Mouse (Mus musculus): ENCODE measurements around the gene Grk1. TPM values are rescaled to one million over a fixed set of nuclear protein-coding genes. Genes with fewer than 3 reads are reported as not detected.
A peak's percentile ranks its signal among the peaks of the same experiment; 100 is the strongest.

Gene Grk1
- total RNA-seq, 2 experiments from 2014 or later, result not detected

- TF ChIP-seq CTCF (IDR thresholded peaks at IDR 0.05), result no peak
- intact Hi-C loops (cut with DNase I), result no loop called here
These were observed 8.2 kb upstream of the Grk1 start, which contains the start of gene Atp4b for GRCm38 (mm10) chr8:13396725-13397124. Gene Atp4b (minus strand): TSS chr8:13396825.

GRCm38 (mm10) chr8:13403517-13403916, 1.4 kb upstream of the Grk1 start:
- no peak for DNase-seq (ENCODE audit: extremely low spot score in 1 of 2, low spot score in 2 of 2)
- intact Hi-C loops (cut with DNase I), result no loop called here
- Histone ChIP-seq H3K4me3 (no peak overlapping the region), H3K27ac (no peak overlapping the region)
- no peak for TF ChIP-seq CTCF (IDR thresholded peaks at IDR 0.05)

More at GRCm38 (mm10) chr8:13396725-13397124, 8.2 kb upstream of the Grk1 start, which contains the start of gene Atp4b:
- no peak within 1 kb of the TSS for H3K4me3 ChIP-seq
- no peak for DNase-seq (ENCODE audit: extremely low spot score in 1 of 2, low spot score in 2 of 2)
- no peak within 1 kb of the TSS for H3K27ac ChIP-seq

GRCm38 (mm10) chr8:13406011-13406410, 1.1 kb downstream of the Grk1 start:
- intact Hi-C loops (cut with DNase I), result no loop called here
- no peak for DNase-seq (ENCODE audit: extremely low spot score in 1 of 2, low spot score in 2 of 2)
- H3K4me3 ChIP-seq, result no peak overlapping the region

GRCm38 (mm10) chr8:13411597-13411996, 6.7 kb downstream of the Grk1 start:
- intact Hi-C loops (cut with DNase I), result no loop called here
- H3K4me3 ChIP-seq, result no peak overlapping the region
- H3K27ac ChIP-seq, result no peak overlapping the region
- peak; percentile 60 to 74 for DNase-seq (ENCODE audit: extremely low spot score in 1 of 2, low spot score in 2 of 2)
- peak; percentile 93 for TF ChIP-seq CTCF (IDR thresholded peaks at IDR 0.05)

More at GRCm38 (mm10) chr8:13406011-13406410, 1.1 kb downstream of the Grk1 start:
- TF ChIP-seq CTCF (IDR thresholded peaks at IDR 0.05), result no peak
- H3K27ac ChIP-seq, result no peak overlapping the region

DNA sequence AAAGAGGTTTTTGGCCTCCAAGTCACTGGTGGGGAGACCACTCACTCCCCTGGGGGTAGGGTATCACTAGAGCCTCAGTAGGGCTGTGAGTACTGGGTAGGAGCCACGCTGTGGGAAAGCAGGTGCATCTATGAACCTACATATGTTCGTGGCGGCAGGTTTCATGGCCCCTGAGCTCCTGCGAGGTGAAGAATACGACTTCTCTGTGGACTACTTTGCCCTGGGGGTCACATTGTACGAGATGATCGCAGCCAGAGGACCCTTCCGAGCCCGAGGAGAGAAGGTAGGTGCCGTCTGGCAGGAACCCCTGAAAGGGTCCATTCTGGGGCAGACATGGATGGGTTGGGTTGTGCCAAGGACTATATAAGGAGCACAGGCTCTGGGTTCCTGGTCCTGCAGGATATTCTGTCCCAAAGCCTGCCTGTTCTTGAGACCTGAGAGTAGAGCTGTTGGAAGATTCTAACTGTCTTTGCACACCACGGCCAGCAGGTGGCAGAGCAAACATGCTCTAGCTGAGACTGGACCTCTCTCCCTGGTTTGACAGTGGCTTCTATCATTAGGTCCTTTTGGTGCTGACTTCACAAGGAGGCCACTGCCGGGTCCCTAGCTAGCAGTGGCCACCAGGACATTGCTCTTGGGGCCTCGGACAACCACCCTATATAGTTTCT, 8.1 kb downstream of the Grk1 start:
- Histone ChIP-seq H3K27ac (no peak overlapping the region), H3K4me3 (no peak overlapping the region)
- peak; percentile 80 for TF ChIP-seq CTCF (IDR thresholded peaks at IDR 0.05)
- intact Hi-C loops (cut with DNase I), result loop anchor here (1.0 to 2.0 kb wide), 3 partner anchors 49 to 342 kb away; no protein-coding TSS in a partner anchor
- peak; percentile 40 to 69 for DNase-seq (ENCODE audit: extremely low spot score in 1 of 2, low spot score in 2 of 2)

- no peak for DNase-seq (ENCODE audit: extremely low spot score in 1 of 2, low spot score in 2 of 2)
- no peak for TF ChIP-seq CTCF (IDR thresholded peaks at IDR 0.05)
- Histone ChIP-seq H3K27ac (no peak overlapping the region), H3K4me3 (no peak overlapping the region)
- intact Hi-C loops (cut with DNase I), result loop anchor here (1.0 to 2.0 kb wide), 3 partner anchors 48 to 341 kb away; no protein-coding TSS in a partner anchor
These were observed 9.0 kb downstream of the Grk1 start for GRCm38 (mm10) chr8:13413823-13414390.

DNA sequence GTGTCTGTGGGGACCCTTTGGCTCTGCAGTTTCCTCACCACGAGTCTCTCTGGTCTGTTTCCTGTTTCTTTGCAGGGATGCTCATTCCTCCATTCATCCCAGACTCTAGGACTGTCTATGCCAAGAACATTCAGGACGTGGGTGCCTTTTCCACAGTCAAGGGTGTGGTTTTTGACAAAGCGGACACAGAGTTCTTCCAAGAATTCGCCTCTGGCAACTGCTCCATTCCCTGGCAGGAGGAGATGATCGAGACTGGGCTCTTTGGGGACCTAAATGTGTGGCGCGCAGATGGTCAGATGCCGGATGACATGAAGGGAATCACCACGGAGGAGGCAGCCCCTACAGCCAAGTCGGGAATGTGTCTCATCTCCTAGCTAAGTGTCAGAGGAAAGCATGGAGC, 11.0 kb downstream of the Grk1 start:
- no peak overlapping the region for H3K4me3 ChIP-seq
- no peak overlapping the region for H3K27ac ChIP-seq
- no peak for TF ChIP-seq CTCF (IDR thresholded peaks at IDR 0.05)
- peak in 1 of 2 experiments; percentile 19 for DNase-seq (ENCODE audit: extremely low spot score in 1 of 2, low spot score in 2 of 2)
- intact Hi-C loops (cut with DNase I), result no loop called here

- no peak for DNase-seq (ENCODE audit: extremely low spot score in 1 of 2, low spot score in 2 of 2)
- intact Hi-C loops (cut with DNase I), result no loop called here
These were observed 14.3 kb downstream of the Grk1 start for GRCm38 (mm10) chr8:13419111-13419639.

GRCm38 (mm10) chr8:13420970-13421369, 16.1 kb downstream of the Grk1 start:
- intact Hi-C loops (cut with DNase I), result no loop called here
- H3K4me3 ChIP-seq, result no peak overlapping the region
- peak; percentile 15 to 22 for DNase-seq (ENCODE audit: extremely low spot score in 1 of 2, low spot score in 2 of 2)
- no peak for TF ChIP-seq CTCF (IDR thresholded peaks at IDR 0.05)
- no peak overlapping the region for H3K27ac ChIP-seq

More at GRCm38 (mm10) chr8:13419111-13419639, 14.3 kb downstream of the Grk1 start:
- H3K27ac ChIP-seq, result no peak overlapping the region
- no peak overlapping the region for H3K4me3 ChIP-seq
- TF ChIP-seq CTCF (IDR thresholded peaks at IDR 0.05), result no peak

DNA sequence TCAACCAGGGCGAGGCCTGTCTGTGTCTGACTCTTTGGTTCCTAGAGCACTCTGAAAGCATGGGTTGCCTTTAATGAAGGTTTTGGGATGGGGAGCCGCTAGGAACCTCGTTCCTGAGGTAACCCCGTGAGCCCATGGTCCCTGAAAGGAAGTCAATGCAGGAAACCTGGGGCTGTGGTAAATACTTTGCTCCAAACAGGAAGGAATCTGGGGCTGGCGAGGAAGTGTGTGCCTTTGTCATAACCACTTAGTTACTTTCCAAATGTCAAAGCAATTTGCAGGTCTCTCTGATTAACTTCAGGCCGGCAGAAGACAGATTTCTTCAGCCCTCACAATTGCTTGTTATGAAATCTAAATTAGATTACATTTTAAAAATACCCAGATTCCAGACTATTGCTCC, 22.5 kb downstream of the Grk1 start:
- TF ChIP-seq CTCF (IDR thresholded peaks at IDR 0.05), result no peak
- no peak overlapping the region for H3K27ac ChIP-seq
- intact Hi-C loops (cut with DNase I), result no loop called here
- DNase-seq (ENCODE audit: extremely low spot score in 1 of 2, low spot score in 2 of 2), result no peak
- H3K4me3 ChIP-seq, result no peak overlapping the region

- no peak for TF ChIP-seq CTCF (IDR thresholded peaks at IDR 0.05)
- H3K4me3 ChIP-seq, result no peak overlapping the region
- intact Hi-C loops (cut with DNase I), result no loop called here
- no peak for DNase-seq (ENCODE audit: extremely low spot score in 1 of 2, low spot score in 2 of 2)
- no peak overlapping the region for H3K27ac ChIP-seq
These were observed 23.3 kb downstream of the Grk1 start for GRCm38 (mm10) chr8:13428156-13428555.

GRCm38 (mm10) chr8:13430412-13430811, 25.5 kb downstream of the Grk1 start:
- intact Hi-C loops (cut with DNase I), result loop anchor here (2.0 kb wide), 1 partner anchor 14 kb away; no protein-coding TSS in a partner anchor
- Histone ChIP-seq H3K27ac (no peak overlapping the region), H3K4me3 (no peak overlapping the region)
- TF ChIP-seq CTCF (IDR thresholded peaks at IDR 0.05), result no peak
- DNase-seq (ENCODE audit: extremely low spot score in 1 of 2, low spot score in 2 of 2), result no peak
